Mouse (Mus musculus): ENCODE measurements around the gene Ttc28.

- TF ChIP-seq GATA1 (IDR thresholded peaks at IDR 0.05; ENCODE audit: low read length) (no peak), TAL1 (IDR thresholded peaks at IDR 0.05; ENCODE audit: low read length) (no peak)
Observed at GRCm38 (mm10) chr5:111057084-111057483, 177.5 kb downstream of the Ttc28 start.

All from erythroblast, embryonic 14.5 days (primary cell).